Mouse (Mus musculus) bone marrow, adult 2 months (tissue): ENCODE measurements around the gene Lyg1. TPM values are rescaled to one million over a fixed set of nuclear protein-coding genes. Genes with fewer than 3 reads are reported as not detected.

ENCODE experiments used
- H3K27ac ChIP-seq: fragments of 200-500 bp; 2 replicates; pipeline ENCODE4 v1.5.1; 2012; ENCODE audit warnings: low read depth, mild to moderate bottlenecking, control low read depth, inconsistent platforms, low read length; ENCODE audit not compliant: control insufficient read depth, poor library complexity, insufficient read depth
- H3K4me1 ChIP-seq: fragments of 200-500 bp; 2 replicates; pipeline ENCODE4 v1.6.1; 2011; ENCODE audit warnings: low read length; ENCODE audit not compliant: control insufficient read depth, insufficient read depth
- H3K4me3 ChIP-seq: fragments of 200-500 bp; replicated peaks from 2 replicates; pipeline ENCODE3; 2011; ENCODE audit warnings: mild to moderate bottlenecking, low read depth, low read length, control low read depth; ENCODE audit not compliant: control insufficient read depth
- CTCF ChIP-seq: fragments of 200-500 bp; IDR thresholded peaks from 2 replicates; pipeline ENCODE4 v1.5.1; 2011; ENCODE audit warnings: low read length, control low read depth; ENCODE audit not compliant: control insufficient read depth, insufficient read depth
- POLR2A ChIP-seq: fragments of 200-500 bp; IDR thresholded peaks from 2 replicates; pipeline ENCODE4 v1.6.1; 2011; ENCODE audit warnings: low read depth, mild to moderate bottlenecking, control low read depth, low read length, borderline replicate concordance; ENCODE audit not compliant: control insufficient read depth
- WGBS: fragments of 180-500 bp; shearing (Covaris S2); methylation state at CpG from one replicate; pipeline ENCODE4 v1.1.7; 2018; 5-methylcytosine and 5-hydroxymethylcytosine counted together
- polyA plus RNA-seq: library from polyadenylated mRNA; stranded (reverse); fragments of >200 nt; gene quantifications from 2 replicates; pipeline ENCODE4 v1.2.4, GENCODE M21; 2011; ENCODE audit warnings: low replicate concordance; ENCODE audit not compliant: missing spikeins, insufficient read depth, insufficient read length

Lyg1 gene
- polyA plus RNA-seq = not detected in 2 replicates

DNA sequence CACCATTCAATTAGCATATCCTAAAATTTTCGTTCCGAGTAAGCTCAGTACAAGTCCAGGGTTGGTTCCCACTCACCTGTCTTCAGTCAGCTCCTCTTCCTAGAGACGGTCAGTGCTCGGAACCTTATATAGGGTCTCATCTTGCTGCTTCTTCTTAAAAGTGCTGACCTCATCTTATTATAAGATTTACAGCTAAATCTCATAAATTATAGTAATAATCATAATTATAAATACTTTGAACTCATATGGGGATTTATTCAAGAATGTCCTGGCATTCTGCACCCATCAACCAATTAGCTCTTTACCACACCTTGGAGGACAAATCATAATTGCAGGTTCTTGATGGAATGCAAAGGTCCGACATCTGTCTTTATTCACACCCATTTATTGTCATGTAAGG is at the start of gene Lyg1:
Lyg1 (minus strand) TSS at position 101 of the 400 bp plus-strand sequence.
- TF ChIP-seq POLR2A (no peak), CTCF (no peak)
- 76% methylated on average over 5 of the region's 5 CpGs for WGBS
- no peaks in the 10 kb centered on the region for H3K4me1 ChIP-seq

DNA sequence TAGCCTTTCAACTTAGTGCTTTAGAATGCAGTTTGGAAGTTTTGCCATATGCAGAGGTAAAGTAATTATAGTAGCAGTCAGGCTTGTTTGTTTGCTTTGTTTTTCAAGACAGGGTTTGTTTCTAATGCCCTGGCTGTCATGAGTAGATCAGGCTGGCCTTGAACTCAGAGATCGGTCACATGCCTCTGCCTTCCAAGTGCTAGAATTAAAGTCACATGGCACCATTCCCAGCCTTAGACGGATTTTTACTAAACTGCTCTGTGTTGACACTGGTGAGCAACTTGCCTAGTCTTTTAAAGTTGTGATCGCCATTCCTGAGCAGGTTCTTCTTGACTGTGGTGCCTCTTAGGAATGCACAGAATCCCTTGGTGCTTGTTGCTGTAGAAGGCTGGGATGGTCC is 49.2 kb upstream of the Lyg1 start:
- TF ChIP-seq POLR2A (no peak), CTCF (no peak)
- H3K4me3 ChIP-seq = no peak overlapping the region
- H3K4me1 ChIP-seq = peaks cover 1% of the 10 kb centered on the region; the same call in 1 of the 2 replicates
- WGBS = 90% methylated on average over 3 of the region's 3 CpGs
- no peak overlapping the region for H3K27ac ChIP-seq

More for the DNA sequence above, at the start of gene Lyg1:
- Histone ChIP-seq H3K27ac (no peak within 1 kb of the TSS), H3K4me3 (no peak within 1 kb of the TSS)

DNA sequence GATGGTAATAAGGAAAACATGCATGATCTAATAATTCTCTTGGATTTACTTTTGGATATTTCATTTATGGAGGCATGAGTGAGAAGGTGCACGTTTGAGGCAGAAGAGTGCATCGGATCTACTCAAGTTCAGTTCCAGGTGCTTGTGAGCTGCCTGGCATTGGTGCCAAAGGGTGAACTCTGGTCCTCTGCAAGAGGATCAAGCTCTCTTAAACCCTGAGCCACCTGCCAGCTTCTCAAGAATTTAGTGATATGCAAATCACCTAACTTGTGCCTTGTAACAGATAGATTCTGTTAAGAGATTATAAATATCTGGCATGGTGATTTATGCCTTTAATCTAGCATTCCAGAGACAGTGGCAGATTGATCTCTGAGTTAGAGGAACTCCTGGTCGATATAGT is 45.5 kb upstream of the Lyg1 start:
- Histone ChIP-seq H3K27ac (no peak overlapping the region), H3K4me3 (no peak overlapping the region), H3K4me1 (no peaks in the 10 kb centered on the region; the same call in 1 of the 2 replicates)
- TF ChIP-seq POLR2A (no peak), CTCF (no peak)
- WGBS = 70% methylated on average over 3 of the region's 3 CpGs

DNA sequence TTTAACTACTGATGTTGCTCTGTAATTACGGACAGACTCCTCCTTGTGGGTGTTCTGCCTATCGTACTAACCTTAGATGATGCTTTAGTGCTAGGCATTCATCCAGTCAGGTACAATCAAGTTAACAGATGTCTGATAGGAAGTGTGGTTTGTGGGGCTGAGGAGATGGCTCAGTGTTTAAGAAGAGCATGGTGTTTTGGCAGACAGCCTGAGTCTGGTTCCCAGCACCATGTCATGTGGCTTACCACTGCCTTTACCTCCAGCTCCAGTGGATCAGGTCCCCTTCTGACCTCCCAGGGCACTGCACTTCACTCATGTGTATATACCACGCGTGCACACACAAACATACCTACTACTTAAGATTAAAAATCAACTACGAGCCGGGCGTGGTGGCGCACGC is 44.4 kb upstream of the Lyg1 start:
- H3K4me1 ChIP-seq = no peaks in the 10 kb centered on the region; the same call in 1 of the 2 replicates
- TF ChIP-seq POLR2A = no peak
- no peak for TF ChIP-seq CTCF
- H3K4me3 ChIP-seq = no peak overlapping the region
- 85% methylated on average over 9 of the region's 9 CpGs for WGBS
- no peak overlapping the region for H3K27ac ChIP-seq

DNA sequence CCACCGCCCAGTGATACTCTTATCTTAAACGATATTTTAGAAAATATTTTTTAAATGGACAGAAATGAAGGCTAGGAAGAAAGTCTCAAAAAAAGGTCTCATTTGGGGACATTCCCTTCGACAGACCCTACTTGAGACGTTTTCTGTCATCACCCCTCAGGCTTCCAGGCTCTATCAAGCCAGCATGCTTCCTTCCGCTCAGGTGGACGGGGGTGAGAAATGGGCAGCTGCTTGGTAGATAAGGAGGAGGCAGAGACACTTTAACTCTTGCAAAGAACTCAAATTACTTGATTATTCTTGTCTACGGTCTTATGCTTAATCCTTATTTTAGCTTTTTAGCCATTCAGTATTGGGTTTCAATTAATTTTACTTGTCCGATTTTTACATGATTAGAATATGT is 43.3 kb upstream of the Lyg1 start:
- Histone ChIP-seq H3K27ac (no peak overlapping the region), H3K4me1 (no peaks in the 10 kb centered on the region; the same call in 1 of the 2 replicates), H3K4me3 (no peak overlapping the region)
- 69% methylated on average over 8 of the region's 8 CpGs for WGBS
- TF ChIP-seq POLR2A (no peak), CTCF (no peak)

DNA sequence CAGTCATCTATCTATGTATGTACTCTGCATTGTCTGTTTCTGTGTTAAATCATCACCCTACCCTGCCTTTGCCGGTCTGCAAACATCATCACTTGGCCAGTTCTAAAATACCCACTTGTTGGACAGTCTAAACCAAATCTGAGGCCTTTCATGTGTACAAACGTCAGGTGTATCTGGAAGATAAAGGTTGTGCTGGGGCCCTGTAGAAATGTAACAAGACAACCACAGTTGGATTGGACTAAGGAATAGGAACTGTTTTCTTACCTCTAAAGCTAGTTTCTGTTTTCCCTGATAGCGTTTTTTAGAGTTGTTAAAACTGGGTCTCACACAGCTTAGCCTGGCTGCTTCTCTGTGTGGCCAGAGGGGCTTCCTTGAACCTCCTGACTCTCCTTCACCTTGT is 42.0 kb upstream of the Lyg1 start:
- WGBS = 44% methylated on average over 3 of the region's 3 CpGs
- Histone ChIP-seq H3K4me3 (no peak overlapping the region), H3K4me1 (no peaks in the 10 kb centered on the region; the same call in 1 of the 2 replicates), H3K27ac (no peak overlapping the region)
- TF ChIP-seq POLR2A (no peak), CTCF (no peak)

DNA sequence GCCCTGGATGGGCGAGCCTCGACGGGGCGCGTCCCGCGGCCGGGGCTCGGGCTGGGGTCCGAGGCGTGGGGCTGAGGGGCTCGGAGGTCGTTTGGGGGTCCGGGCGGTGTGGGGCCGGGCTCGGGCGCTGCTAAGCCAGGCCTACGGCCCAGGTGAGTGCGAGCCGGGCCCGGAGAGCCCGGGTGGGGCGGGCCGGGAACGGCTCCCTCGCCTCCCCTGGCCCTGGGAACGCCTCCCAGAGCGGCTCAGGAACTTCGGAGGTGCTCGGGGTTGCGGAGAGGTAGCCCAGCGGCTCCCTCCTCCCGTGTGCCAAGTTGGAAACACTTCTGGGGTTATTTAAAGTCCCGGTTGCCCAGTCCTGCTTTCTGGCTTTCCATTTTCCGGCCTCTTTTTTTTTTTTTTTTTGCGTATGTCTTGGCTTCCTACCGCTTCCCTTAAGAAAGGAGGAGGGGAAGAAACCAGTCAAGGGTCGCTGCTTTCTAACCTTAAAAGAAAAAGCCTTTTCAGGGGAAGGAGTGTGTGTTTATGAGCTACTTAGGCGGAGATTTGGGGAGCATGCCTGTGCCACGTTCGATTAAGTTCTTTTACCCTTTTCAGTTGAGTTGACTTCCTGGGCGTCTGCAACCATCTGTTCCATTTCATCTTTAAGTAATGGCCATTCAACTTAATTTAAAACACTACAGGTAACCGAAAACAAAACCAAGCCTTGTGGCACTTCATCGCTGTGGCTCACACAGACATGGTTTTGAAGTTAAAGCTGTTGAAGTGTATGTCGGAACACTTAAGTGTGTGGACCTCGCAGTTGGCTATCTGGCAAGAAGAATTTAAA is 41.0 kb upstream of the Lyg1 start:
- H3K27ac ChIP-seq = peak overlapping the region; percentile 77; the same call in 1 of the 2 replicates
- H3K4me3 ChIP-seq = peak overlapping the region; percentile 78
- 2% methylated on average over 44 of the region's 47 CpGs for WGBS
- no peaks in the 10 kb centered on the region; the same call in 1 of the 2 replicates for H3K4me1 ChIP-seq
- TF ChIP-seq CTCF (no peak), POLR2A (no peak)

DNA sequence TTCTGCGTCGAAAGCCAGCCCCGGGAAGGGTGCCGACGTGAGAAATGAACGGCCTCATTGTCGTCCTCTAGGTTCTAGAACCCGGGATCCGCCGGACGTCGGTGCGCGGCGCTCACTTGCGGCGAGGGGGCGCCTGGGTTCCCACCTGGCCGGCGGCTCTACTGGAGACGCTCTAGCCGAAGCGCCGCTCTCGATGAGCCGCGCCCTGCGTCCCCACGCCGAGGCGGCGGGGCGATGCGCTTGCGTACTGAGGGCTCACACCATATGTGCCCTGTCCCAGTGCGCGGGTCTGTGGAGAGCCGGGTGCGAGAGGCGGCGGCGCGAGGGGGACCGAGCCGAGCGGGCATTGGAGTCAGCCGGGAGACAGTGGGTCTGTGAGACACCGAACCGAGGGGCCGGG is 40.3 kb upstream of the Lyg1 start, which contains the start of the genes Txndc9 and Eif5b:
Txndc9 (minus strand) TSS at position 27 of the 400 bp plus-strand sequence.
Eif5b (plus strand) TSS at position 144 of the 400 bp plus-strand sequence.
- TF ChIP-seq CTCF (peak; percentile 21; the same call in 1 of the 2 replicates), POLR2A (peak; percentile 85; the same call in 1 of the 2 replicates)
- no peaks in the 10 kb centered on the region; the same call in 1 of the 2 replicates for H3K4me1 ChIP-seq
- H3K27ac ChIP-seq = peak within 1 kb of the TSS; percentile 91
- under 1% methylated on average over 50 of the region's 50 CpGs for WGBS
- peak within 1 kb of the TSS; percentile 93 for H3K4me3 ChIP-seq
